Mouse (Mus musculus) kidney, adult 2 months (tissue): ENCODE measurements around the gene Rin3.

Experiments used
- CTCF ChIP-seq: fragments of 200-500 bp; conservative IDR thresholded peaks from 2 replicates; pipeline ENCODE4 v1.5.1; 2011; ENCODE audit warnings: low read depth, mild to moderate bottlenecking, control low read depth, low read length, moderate library complexity, mixed read lengths; ENCODE audit not compliant: insufficient read depth, insufficient read length
- POLR2A ChIP-seq: fragments of 200-500 bp; IDR thresholded peaks from one replicate; pipeline ENCODE4 v1.6.1; 2011; ENCODE audit warnings: low read depth, low read length, control low read depth

- no peak for TF ChIP-seq CTCF
- TF ChIP-seq POLR2A, result no peak
Observed at GRCm38 (mm10) chr12:102301585-102301984, 18.7 kb downstream of the Rin3 start.
